Mouse (Mus musculus): Measurements from ENCODE around the gene Zfp580.
A peak's percentile ranks its signal among the peaks of the same experiment; 100 is the strongest.

The Zfp580 gene

GRCm38 (mm10) chr7:5035628-5036027, 15.7 kb upstream of the Zfp580 start:
- no peak for DNase-seq (ENCODE audit: low spot score in 2 of 2)

DNA sequence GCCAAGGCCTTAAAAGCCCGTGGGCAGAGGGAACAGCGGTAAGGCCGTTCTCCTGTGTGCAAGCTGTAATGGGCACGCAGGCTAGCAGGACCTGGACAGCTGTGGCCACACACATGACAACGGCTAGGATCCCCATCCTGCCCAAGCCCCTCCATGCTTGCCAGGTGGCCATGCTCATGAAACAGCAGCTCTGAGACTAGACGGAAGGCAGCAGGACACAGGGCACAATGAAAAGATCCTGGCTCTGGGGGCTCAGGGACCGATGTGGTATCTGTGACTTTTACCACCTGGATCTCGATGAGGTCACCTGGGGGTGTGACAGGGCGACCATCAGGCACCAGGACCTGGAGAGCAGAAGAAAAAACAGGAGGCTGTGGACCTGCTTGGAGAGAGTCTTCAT, 15.2 kb upstream of the Zfp580 start:
- DNase-seq (ENCODE audit: low spot score in 2 of 2) = peak in 1 of 2 experiments; percentile 41

GRCm38 (mm10) chr7:5037026-5037425, 14.3 kb upstream of the Zfp580 start:
- DNase-seq (ENCODE audit: low spot score in 2 of 2) = peak in 1 of 2 experiments; percentile 48

- peak in 1 of 2 experiments; percentile 30 for DNase-seq (ENCODE audit: low spot score in 2 of 2)
These were observed 13.9 kb upstream of the Zfp580 start for GRCm38 (mm10) chr7:5037467-5037866.

DNA sequence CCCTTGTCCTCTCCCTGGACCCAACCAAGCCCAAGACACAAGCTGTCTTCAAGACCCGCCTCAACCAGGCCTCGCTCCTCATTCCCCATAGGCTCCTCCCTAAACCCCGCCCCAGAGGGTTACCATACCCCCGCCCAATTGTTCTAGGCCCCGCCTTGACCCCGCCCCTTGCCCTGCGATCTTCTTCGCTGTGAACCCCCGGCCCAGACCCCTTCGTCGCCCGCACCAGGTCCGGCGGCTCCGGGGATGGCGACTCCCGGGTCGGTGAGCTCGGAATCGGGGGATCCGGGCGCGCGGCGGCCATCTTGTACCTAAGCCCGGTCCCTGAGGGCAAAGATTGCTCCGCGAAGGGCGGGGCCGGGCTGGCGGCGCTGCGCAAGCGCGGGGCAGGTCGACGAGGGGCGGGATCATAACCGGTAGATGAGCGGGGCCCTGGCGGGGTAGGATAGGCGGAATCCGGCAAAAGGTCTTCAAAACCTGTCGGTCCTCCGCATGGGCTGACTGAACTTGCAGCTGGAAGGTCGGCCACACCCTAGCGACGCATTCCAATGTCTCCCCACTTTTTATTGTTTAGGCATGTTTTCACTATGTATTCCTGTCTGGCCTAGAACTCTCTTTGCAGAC, 13.1 kb upstream of the Zfp580 start, which contains the start of gene Zfp784:
Zfp784 (minus strand) TSS at position 338 of the 624 bp plus-strand sequence.
- DNase-seq (ENCODE audit: low spot score in 2 of 2) = peak; percentile 93

DNA sequence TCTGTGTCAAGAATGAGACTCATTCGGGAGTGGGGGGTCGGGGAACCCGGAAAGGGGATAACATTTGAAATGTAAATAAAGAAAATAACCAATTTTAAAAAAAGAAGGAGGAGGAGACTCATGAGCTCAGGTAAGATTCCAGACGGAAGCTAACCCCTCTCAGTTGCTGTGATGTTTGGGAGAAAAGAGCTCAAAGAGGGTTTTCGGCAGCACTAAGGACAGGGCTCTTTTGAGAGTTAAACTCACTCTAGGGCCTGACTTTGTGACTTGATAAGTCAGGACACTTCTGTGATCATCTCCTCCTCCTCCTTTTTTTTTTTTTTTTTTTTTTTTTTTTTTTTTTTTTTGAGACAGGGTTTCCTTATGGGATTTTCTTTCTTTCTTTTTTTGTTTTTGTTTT, 12.4 kb upstream of the Zfp580 start:
- DNase-seq (ENCODE audit: low spot score in 2 of 2) = no peak

DNA sequence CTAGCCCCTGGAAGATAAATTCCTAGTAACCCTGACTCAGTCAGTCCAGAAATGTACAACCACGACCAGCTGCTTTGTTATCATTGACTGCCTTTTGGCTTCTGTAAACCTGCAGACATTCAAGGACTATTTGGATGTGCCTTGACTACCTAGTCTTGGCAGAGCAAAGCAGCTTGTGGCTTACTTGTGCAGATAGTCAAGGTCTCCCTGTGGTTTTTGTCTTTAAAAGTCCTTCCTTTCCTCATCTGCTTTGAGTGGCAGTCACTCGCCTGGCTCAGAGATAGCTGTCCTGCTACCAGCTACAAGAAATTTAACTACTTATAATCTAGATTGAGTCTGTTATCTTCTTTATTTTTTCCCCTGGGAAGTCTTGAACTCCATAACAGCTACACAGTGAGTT, 6.4 kb upstream of the Zfp580 start:
- DNase-seq (ENCODE audit: low spot score in 2 of 2) = no peak

- DNase-seq (ENCODE audit: low spot score in 2 of 2) = no peak
These were observed 5.2 kb upstream of the Zfp580 start for GRCm38 (mm10) chr7:5046112-5046511.

GRCm38 (mm10) chr7:5047313-5047712, 4.0 kb upstream of the Zfp580 start:
- no peak for DNase-seq (ENCODE audit: low spot score in 2 of 2)

GRCm38 (mm10) chr7:5052438-5052837, 1.1 kb downstream of the Zfp580 start:
- DNase-seq (ENCODE audit: low spot score in 2 of 2) = no peak

DNA sequence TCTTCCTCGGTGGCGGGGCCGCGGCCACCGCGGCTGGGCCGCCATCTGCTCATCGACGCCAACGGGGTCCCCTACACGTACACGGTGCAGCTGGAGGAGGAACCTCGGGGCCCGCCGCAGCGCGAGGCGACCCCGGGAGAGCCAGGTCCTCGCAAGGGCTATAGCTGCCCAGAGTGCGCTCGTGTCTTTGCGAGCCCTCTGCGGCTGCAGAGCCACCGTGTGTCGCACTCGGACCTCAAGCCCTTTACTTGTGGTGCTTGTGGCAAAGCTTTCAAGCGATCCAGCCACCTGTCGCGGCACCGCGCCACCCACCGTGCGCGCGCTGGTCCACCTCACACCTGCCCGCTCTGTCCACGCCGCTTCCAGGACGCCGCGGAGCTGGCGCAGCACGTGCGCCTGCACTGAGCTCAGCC, 1.6 kb downstream of the Zfp580 start:
- peak; percentile 54 to 64 for DNase-seq (ENCODE audit: low spot score in 2 of 2)

GRCm38 (mm10) chr7:5053456-5054179, 2.3 kb downstream of the Zfp580 start:
- peak; percentile 68 for DNase-seq (ENCODE audit: low spot score in 2 of 2)

- peak; percentile 83 to 84 for DNase-seq (ENCODE audit: low spot score in 2 of 2)
These were observed 5.4 kb downstream of the Zfp580 start for GRCm38 (mm10) chr7:5056651-5057263.

DNA sequence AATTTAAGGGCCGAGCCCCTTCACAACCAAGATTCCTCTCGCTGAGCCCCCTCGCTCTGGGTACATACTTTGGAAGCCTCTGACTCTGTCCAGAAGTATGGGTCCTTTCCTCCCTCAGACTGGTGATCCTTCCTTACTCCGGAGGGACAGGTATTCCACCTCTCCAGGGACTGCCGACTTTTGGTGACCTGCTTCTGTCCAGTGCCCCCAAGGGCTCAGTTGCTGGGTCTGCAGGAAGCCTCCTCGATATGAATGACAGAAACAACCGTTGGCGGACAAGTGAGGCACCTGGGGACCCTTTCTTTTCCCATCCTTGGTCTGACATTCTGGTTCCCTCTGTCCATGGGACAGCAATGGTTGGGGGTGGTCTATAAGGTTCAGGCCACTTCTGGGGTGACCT, 6.0 kb downstream of the Zfp580 start:
- no peak for DNase-seq (ENCODE audit: low spot score in 2 of 2)

DNA sequence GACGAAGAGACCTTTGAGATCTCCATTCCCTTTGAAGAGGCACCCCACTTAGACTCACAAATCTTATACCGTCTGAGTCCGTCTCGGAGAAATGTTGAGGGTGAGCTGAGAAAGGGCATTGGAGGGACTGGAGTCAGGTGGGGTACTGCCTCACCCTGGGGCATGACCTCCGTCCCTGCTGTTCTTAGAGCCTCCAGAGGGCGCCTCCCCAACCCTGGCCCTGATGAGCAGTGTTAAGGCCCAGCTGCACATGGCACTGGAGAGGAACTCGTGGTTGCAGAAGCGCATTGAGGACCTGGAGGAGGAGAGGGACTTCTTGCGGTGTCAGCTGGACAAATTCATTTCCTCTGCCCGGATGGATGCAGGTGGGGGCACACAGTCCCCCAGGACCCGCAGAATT, 6.5 kb downstream of the Zfp580 start:
- DNase-seq (ENCODE audit: low spot score in 2 of 2) = peak; percentile 53 to 64

DNA sequence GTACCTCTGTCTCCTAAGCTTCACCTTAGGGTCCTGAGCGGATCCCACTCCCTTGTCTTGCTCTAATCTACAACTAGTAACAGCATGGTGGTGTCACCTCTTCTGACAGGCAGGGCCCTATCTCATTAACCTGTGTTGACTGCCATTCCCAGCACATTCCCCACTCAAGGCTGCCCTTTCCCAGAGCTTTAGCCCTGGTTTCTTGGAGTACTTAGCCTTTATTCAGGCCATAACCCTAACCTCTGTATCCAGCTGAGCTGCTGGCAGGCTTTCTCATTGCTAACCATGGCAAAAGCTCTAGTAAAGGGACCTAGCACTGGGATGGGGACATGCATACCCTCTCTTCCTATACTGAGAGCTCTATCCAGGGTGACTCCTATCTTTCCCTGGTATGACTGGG, 7.3 kb downstream of the Zfp580 start:
- no peak for DNase-seq (ENCODE audit: low spot score in 2 of 2)

- peak; percentile 46 to 55 for DNase-seq (ENCODE audit: low spot score in 2 of 2)
These were observed 8.1 kb downstream of the Zfp580 start for GRCm38 (mm10) chr7:5059421-5059820.

GRCm38 (mm10) chr7:5060239-5060731, 8.9 kb downstream of the Zfp580 start:
- peak; percentile 85 to 91 for DNase-seq (ENCODE audit: low spot score in 2 of 2)

GRCm38 (mm10) chr7:5060944-5061773, 9.8 kb downstream of the Zfp580 start:
- peak; percentile 98 to 100 for DNase-seq (ENCODE audit: low spot score in 2 of 2)

- DNase-seq (ENCODE audit: low spot score in 2 of 2) = peak; percentile 96
These were observed 10.5 kb downstream of the Zfp580 start, which contains the start of gene U2af2 for GRCm38 (mm10) chr7:5061774-5062359. Gene U2af2 (plus strand): TSS chr7:5062143.

GRCm38 (mm10) chr7:5062360-5063001, 11.1 kb downstream of the Zfp580 start:
- peak; percentile 80 to 87 for DNase-seq (ENCODE audit: low spot score in 2 of 2)

All from right cerebral cortex, postnatal 10 days (tissue).